Mouse (Mus musculus) adrenal gland, postnatal 36 days (tissue): Measurements from ENCODE around the gene Ube2i. TPM values are rescaled to one million over a fixed set of nuclear protein-coding genes. Genes with fewer than 3 reads are reported as not detected.
"Not testable (repeated sequence)": the region's sequence is repeated elsewhere in the genome, so short reads cannot be mapped to it uniquely, and the experiment has no call there.

Experiments used
- DNase-seq, 2 experiments: peaks; one replicate each; pipeline ENCODE4 v3.0.0; 2021; ENCODE audit warnings: mixed read lengths in 1 of 2
- total RNA-seq, 2 experiments: library from RNA; stranded (reverse); gene quantifications; 2 replicates each; pipeline ENCODE4 v1.2.3; 2021

Ube2i gene
- total RNA-seq, 2 experiments from 2014 or later = 242 to 248 TPM

DNA sequence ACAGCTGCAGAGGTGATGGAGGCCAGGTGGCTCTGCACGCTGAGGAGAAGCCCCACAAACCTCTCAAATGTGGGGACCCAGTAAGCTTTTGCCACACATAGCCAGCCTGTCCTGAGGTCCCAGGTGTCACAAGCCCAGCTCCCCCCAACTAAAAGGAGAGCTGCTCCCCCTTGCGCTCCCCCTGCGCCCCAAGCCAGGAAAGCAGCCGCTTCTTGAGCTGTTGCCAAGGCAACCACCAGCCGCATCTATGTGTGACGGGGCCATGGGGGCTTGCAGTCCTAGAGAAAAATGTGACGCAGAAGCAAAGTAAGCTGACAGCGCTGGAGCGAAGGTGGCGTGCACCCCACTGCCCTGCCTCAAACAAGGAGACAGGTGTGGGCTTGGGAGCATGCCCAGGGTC lies 20.7 kb downstream of the Ube2i start:
- no peak for DNase-seq

DNA sequence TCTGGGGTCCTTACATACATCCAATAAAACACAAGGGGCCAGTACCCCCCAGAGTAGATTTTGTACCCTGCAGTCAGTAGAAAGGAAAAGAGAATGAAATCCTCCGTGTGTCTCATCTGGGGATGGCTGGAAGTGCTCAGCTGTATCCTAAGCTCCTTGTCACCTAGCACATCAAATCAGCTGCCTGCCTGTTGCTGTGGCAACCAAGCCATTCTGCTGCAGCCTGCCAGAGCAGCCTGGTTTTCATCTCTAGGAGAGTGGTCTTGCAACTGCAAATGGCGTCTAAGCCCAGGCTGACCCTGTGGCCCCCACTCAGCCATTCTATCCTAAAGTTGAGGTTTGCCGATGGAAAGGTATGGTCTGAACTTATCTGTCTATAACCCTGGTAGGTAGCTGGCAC lies 21.8 kb downstream of the Ube2i start:
- no peak for DNase-seq

DNA sequence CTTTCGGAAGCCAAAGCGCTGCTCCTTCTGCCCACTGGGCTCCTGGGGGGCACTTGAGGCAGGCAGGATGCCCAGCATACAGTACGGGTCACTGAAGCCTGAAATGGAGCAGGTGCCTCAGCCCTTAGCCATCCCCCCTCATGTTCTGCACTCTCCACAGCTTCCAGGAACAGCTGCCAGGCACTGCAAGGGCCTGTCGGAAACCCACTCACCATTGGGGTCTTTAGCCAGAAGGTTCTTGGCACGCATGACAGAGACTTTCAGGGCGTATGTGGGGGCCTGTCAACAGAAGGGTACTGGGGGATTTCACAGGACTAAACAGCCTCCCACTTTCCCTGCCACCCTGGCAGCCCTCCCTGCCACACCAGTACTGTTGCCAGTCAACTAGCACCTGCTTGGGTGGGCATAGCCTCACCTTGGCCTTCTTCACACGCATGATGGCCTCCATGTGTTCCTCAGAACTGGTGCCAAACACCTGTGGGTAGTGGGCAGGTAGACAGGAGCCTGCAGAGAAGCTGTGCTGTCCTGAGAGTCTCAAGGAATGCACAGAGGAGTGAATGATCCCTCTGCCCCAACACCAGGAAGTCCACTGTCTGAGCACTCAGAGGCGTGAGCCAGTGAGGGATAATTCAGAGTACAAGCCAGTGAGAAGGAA lies 24.1 kb downstream of the Ube2i start:
- no peak for DNase-seq

DNA sequence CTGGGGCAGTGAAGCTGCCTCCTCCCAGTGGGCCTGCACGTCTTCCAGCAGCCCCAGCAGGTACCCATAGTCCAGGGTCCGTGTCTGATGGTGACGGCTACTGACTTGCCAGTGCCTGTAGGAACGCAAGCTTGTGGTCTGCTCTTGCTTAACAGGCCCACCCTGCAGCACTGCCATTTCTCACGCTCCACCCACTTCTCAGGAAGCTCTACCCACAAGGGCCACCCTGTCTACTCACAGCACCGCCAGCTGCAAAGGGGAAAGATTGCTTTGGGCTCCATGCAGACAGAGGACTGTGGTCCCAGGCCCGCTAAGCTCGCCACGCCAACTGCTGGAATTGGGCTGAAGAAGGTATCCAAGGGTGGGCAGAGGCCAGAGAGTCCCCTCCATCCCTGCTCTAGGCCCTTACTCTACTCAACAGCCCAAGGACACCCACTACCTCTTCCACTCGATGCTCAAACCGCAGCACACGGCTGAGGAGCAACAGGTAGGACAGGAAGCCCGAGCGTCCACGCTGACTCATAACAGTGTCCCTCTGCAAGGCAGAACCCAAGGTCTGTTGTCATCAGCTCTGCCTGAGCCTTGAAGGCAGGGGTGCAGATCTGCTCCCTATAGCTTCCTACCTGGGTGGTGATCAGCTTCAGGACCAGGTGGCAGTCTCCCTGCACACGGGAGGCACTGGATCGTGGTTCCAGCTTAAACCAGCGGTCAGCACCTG lies 26.2 kb downstream of the Ube2i start:
- no peak for DNase-seq

DNA sequence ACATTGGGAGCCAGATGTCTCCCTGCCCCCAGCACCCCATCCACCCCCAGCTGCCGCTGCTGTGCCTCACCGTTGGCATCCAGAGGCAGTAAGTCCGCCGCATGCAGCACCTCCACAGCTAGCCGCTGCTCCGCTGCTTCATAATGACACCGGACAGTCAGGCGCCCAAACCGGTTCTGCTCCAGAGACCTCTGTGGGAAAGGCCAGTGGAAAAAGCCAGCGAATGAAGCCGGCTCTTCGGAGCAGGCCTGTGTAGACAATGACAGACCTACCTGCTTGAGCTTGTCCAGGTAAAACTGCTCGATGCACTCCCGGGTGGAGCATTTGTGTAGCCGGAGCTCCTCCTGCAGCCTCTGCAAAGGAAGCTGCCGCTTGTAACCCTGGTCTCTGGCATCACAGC lies 30.2 kb downstream of the Ube2i start:
- DNase-seq = no peak

DNA sequence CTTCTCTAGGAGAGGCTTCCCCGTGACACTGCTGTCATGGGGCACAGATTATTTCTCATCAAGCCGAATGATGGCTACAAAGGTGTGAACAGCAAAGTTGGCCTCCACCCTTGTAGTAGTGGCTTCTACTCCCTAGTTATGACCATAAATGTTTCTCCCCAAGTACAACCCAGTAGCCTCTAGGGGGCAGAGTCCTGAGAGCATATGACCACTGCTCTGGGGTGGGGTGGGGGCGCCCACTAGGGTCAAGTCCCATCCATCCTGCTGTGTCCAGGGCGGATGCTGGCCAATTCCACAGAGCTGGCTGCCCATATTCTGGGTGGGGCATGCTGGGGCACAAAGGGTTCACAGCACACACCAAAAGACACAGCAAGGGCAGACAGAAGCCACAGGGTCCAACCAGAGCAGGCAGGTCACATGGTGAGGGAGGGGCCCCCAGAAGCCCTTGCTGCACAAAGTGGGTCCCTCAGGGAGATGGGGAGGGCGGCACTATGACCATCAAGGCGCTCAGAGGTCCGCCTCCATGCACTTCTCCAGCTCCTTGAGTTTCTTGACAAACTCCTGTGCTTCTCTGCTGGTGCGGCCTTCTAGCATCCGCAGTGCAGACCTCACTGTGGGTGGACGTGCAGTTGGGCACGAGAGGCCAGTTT lies 31.2 kb downstream of the Ube2i start:
- no peak for DNase-seq

DNA sequence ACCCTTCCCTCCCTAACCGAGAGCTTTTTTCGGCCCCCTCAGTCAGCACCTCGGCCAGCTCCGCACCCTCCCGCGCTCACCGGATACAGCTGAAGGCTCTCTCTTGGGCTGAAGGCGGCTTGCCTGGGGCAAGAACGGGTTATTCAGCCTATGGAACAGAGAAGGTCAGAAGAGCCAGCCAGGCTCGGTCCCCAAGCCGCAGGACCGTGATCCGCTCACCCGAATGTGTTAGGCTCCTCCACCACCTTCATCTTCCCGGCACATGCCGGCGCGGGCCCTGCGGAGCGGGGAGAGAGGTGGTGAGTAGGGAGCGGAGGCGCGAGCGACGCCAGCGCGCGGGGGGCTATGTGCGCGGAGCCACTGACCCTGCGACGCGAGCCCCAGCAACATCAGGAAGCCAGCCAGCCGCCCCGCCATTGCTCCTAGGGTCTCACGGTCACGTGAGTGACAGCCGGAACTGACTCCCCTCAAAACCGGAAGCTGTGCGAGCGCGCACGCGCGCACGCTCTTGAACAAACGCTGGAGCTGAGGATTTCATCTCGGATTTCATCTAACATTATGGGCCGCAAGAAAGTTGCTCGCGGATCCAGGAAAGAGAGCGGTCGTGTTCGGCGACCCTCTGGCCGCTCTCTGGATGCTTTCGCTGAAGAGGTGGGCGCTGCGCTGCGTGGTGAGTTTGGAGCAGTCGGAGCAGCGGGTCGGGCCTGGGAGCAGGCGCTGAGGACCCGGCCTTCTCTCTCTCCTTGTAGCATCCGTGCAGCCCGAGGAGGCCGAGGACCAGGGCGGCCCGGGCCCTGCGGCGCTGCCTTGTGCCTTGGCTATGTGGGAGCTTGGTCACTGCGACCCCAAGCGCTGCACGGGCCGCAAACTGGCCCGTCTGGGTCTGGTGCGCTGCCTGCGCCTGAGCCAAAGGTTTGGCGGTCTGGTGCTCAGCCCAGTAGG lies 34.5 kb downstream of the Ube2i start, which contains the start of the genes Gnptg and Tsr3:
Gnptg (minus strand) TSS at position 430 of the 942 bp plus-strand sequence.
Tsr3 (plus strand) TSS at position 476 of the 942 bp plus-strand sequence.
- DNase-seq = peak; percentile 91 to 92

DNA sequence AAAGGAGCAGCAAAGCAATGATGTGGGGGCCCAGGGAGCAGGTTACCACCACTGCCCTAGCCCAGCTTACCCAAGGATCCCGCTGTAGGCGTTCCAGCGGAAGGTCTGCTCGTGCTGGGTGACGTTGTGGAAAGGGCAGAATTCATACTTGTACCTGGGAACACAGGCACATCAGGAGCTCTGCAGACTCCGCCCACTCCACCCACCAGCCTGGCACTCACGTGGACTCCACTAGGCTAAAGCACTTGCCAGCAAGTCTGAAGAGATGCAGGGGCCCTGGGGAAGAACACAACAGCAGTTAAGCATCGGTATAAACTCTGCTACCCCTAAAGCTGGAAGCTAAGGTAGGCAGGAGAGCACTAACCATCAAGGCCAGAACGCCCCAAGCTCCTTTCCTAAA lies 38.8 kb downstream of the Ube2i start:
- DNase-seq = no peak

DNA sequence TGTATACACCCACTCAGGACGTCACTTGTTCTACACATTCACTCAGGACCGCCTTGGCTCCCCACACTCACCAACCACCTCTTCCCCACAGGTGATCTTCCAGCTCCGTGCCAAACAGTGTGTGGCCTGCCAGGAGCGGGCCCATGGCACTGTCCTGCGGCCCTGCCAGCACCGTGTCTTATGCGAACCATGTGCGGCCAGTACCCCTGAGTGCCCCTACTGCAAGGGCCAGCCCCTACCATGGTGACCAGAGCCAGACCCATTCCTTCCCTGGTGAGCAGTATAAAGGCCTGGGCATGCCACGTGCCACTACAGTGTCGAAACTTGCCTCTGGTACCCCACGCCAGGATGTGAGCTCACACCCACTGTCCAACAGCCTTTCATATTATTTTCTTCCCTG lies 42.8 kb downstream of the Ube2i start:
- not testable (repeated sequence) for DNase-seq

DNA sequence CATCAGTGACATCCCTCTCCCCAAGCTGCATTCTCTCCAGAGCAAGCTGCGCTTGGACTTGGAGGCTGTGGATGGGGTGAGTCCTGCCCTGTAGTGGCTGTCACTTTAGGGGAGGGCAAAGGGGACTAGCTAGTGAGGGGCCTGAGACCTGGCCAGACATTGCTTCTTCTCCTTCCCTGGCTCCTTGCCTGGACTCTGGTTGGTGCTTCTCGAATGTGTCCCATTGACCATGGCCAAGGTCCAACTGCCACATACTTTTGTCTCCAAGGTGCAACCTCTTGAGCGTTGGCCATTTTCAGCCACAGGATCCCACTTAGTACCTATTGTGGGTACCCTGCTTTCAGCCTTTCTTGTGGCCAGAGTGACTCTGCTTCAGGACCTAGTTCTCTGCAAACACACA lies 43.7 kb downstream of the Ube2i start:
- no peak for DNase-seq

DNA sequence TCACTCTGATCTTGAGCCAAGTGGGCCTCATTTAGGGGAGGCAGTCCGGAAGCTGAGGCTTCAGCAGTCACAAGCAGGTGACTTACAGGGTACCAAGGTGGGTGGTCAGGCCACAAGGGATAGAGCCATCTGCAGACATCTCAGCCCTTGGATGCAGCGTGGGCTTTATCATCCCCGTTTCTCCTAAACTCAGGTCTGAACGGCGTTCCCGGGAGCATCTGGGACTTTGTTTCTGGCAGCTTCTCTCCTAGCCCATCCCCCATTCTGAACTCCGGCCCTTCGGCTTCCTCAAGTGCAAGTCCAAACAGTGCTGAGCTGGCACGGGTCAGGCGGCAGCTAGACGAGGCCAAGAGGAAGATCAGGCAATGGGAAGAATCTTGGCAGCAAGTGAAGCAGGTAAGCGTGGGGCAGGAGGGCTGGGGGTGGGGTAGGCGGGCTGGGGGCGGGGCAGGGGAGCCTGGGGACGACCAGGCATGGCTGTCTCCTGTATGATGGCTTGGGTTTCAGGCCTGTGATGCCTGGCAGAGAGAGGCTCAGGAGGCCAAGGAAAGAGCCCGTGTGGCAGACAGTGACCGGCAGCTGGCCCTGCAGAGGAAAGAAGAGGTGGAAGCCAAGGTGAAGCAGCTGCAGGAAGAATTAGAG lies 44.3 kb downstream of the Ube2i start:
- DNase-seq = not testable (repeated sequence)

DNA sequence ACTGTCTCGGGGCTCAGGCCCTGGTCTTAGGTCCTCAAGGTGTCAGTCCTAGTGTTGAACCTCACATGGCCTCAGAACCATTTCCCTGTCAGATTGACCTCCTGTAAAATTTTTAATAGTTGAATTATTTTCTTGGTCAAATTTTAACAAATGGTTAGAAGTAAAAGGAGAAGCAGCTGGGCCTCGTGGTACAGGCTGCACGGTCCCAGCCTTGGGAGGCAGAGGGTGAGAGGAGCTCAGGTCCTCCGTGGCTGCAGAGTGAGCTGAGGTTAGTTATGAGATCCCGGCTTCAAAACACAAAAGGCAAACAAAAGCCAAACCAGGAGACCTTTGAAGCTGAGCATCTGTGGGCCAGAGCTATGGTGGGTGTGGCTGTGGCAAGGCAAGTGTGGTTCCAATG lies 46.4 kb downstream of the Ube2i start:
- no peak for DNase-seq

DNA sequence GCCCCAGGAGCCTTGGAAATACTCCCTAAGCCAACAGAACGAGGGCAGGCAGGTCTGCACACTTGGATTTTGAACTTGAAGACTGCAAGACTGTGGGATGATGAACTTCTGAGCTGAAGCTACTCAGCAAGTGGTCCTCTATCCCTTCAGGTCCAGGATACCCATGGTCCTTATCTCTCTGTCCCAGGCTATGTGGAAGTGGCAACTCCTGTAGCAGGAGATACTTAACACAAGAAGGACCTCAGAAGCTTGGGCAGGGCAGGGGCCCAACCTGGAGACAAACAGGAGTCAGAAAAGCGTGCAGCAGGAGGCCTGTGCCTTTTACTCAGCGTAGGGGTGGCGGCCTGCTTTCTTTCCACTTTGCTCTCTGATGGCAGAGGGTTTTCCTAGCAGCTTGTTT lies 48.8 kb downstream of the Ube2i start:
- no peak for DNase-seq

DNA sequence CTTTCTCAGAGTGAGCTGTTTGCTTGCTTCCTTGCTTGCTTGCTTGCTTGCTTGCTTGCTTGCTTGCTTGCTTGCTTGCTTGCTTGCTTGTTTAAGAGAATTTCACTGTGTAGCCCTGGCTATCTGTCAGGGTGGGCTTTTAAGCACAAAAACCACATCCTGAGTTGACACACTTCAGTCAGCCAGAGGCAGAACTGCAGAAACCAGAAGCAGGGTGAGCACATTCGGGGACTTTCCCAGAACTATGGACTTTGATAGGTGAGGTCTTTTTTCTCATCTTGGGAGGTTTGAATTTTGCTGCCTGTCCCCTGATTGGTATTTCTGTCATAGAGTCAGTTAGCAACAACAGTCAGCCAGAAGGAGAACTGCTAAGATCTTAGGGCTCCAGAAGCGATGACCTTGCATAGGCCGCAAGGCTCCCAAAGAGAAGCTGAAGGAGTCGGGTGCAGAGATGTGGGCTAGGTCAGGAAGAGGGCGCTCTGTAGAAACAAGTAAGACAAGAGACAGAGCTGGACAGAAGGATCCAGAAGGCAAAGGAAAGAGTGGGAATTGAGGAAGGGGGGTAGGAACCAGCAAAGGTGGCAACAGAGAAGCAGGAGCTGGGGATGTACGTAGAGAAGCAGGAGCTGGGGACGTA lies 49.7 kb downstream of the Ube2i start:
- DNase-seq = no peak

DNA sequence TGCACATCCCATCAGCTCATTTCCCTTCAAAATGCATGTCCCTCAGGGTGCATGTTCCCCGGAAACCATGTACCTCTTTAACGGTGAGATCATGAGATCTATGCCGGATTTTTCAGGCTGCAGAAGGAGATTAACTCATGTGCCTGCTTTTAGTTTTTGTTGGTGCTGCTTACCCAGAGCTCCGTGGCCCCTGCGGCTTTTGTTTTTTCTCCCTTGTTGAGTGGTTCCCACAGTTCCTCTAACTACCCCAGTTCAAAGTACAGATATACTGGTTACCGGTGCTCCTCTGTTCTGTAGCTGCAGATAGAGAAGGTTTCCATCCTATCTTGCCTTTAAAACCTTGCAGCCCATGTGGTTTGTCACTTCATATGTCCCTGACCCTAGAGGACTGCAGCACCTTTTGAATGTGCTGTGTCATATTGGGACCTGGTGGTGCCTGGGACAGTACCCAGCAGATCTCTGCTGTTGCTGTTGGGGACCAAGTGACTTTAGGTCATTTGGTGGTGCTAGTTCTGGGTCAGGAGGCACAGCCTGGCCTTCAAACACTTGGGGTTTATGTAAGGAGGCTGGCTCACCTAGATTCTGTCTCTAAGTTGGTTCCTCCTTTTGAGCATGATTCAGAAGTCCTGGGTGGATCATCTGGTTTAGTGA lies 51.3 kb downstream of the Ube2i start:
- DNase-seq = no peak

DNA sequence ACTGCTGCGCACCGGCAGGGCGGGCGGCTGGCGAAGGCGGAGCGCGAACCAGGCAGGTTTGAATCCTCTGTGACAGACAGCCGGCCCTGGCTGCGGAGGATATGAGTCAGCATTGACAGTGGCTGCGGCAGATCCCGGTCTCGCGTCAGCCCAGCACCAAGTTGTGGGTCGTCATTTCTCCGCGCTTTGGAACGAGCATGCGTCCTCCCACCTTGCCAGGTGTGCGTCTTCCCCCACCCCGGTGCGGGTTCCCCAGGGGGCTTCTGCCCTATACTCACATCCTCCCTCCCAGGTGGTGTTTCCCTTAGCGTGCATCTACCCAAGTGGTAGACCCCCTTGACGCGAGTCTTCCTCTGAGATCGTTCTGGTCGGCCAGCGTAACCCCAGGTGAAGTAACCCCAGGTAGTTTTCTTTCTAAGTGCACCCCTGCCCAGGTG lies 51.9 kb downstream of the Ube2i start:
- DNase-seq = not testable (repeated sequence)

DNA sequence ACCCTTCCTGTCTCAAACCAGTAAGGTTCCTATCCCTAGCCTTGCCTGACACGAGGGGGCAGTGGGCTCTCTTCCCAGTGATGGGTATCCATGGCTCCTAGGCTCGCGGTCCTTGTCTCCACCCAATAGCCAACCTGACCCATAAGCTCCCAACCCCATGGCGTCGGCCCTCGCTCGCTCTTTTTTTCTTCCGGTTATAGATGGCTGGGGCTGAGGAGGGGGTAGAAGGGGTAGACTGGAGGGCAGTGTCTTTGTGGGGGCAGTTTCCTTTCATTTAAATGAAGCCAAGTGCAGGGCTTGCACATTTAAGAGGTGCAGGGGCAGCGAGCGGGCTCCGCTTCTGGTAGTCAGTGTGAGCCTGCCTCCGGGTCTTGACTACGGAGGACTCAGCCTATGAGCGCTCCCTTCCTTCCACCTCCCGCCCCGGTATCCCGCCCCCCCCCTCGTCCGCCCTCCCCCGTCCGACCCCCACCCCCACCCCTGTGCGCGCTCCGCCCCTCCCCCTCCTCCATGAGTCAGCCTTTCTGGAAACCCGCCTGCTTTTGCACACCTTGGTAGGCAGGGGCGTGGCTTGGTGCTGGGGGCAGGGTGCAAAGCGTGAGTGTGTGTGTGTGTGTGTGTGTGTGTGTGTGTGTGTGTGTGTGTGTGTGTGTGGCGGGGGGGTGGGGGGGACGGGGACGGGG lies 52.5 kb downstream of the Ube2i start:
- peak; percentile 76 to 85 for DNase-seq

DNA sequence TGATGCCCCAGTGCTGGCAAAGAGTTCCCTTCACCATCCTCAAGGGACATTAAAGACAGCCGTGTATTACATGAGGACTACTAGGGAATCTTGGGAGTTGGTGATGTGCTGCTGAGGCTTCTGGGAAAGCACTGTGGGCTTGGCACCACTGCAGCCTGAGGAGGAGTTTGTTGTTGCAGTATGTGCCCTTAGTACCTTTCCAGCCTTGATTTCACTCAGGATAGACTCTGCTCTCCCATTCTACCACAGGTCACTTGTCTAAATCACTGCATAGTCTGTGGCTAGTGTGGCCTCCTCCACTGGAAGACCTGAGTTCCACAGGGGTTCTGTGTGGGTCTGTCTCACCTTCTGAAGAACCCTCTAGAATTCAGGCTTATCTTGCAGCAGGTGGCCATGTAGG lies 53.7 kb downstream of the Ube2i start:
- no peak for DNase-seq

DNA sequence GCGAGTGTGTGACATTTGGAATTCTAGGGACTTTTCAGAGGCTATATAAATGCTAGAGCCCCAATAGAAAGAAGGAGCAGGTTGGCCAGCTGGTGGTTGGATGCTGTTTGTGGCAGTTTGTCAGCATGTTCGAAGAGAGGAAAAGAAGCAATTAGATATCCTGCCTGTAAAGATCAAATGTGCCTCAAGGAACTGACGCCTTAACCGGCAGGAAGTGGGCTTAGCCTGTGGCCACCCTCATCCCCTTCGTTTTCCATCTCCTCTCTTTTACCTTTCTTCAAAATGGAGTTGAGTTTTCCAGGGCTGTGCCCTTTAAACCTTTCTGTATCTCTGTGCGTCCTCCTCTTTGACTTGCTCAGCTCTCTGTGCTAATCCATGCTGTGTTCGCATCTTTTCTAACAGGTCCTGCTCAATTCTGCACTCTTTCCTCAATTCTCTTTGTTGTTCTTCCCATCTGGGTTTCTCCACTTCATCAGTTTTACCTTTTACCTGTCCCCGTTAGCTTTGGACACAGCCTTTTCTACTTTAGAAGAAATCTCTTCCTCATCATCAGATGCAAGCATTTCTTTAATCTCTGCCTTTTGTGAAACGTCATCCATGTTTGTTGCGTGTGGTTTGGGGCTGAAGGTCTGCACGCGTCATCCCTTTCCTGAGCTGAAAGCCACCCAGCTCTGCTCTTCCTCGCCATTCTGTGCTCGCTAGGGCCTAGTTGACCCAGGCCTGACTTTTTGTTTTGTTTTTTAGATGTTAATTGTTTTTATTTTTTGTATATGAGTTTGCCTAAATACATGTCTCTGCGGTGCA lies 54.7 kb downstream of the Ube2i start:
- no peak for DNase-seq
